Mouse (Mus musculus) ES-E14 (cell line): ENCODE measurements at regions not wholly inside any gene's neighbourhood (a gene's known extent, or its start where the extent isn't known, plus 50 kb on each side); places are given as distances from the start of the nearest gene placed in this dataset.

Experiments used
- DNase-seq: peaks from one replicate; pipeline ENCODE4 v3.0.0-alpha.2; 2013; ENCODE audit warnings: low read depth, low spot score
- H3K27ac ChIP-seq: 2 replicates; pipeline ENCODE4 v1.5.1; 2012; ENCODE audit warnings: low read depth, mild to moderate bottlenecking, low read length, moderate library complexity, mixed read lengths; ENCODE audit not compliant: poor library complexity, insufficient read depth, severe bottlenecking
- H3K36me3 ChIP-seq: 2 replicates; pipeline ENCODE4 v1.6.1; 2012; ENCODE audit warnings: mild to moderate bottlenecking, low read length, moderate library complexity, mixed read lengths; ENCODE audit not compliant: control insufficient read depth, poor library complexity, insufficient read depth, severe bottlenecking
- H3K4me1 ChIP-seq, 2 experiments: fragments of 150-350 bp in 1 of 2; sonication (generic) in 1 of 2; 2 replicates each; pipeline ENCODE4 v1.6.1; 2012; ENCODE audit warnings: low read length in 2 of 2, mild to moderate bottlenecking in 1 of 2, mixed read lengths in 1 of 2; ENCODE audit not compliant: control insufficient read depth in 2 of 2, insufficient read depth in 2 of 2, poor library complexity in 1 of 2
- H3K4me3 ChIP-seq, 2 experiments: fragments of 150-350 bp in 1 of 2; sonication (generic) in 1 of 2; 2 replicates each; pipeline ENCODE4 v1.5.1; 2012; ENCODE audit warnings: low read length in 2 of 2, low read depth in 1 of 2, mild to moderate bottlenecking in 1 of 2, mixed read lengths in 1 of 2; ENCODE audit not compliant: insufficient read depth in 1 of 2, poor library complexity in 1 of 2, severe bottlenecking in 1 of 2
- H3K9ac ChIP-seq: 2 replicates; pipeline ENCODE4 v1.6.1; 2012; ENCODE audit warnings: low read depth, mild to moderate bottlenecking, low read length, mixed read lengths; ENCODE audit not compliant: poor library complexity, insufficient read depth, severe bottlenecking
- H3K9me3 ChIP-seq: fragments of 150-350 bp; sonication (generic); 2 replicates; pipeline ENCODE4 v1.6.1; 2012; ENCODE audit warnings: low read depth, mild to moderate bottlenecking, low read length; ENCODE audit not compliant: control insufficient read depth, insufficient read depth
- CHD2 ChIP-seq: IDR thresholded peaks from 2 replicates; pipeline ENCODE4 v1.6.1; 2014; ENCODE audit warnings: mild to moderate bottlenecking, low read depth, low read length, inconsistent platforms
- HCFC1 ChIP-seq: IDR thresholded peaks from 2 replicates; pipeline ENCODE4 v1.6.1; 2012; ENCODE audit warnings: low read length, inconsistent platforms, borderline replicate concordance; ENCODE audit not compliant: insufficient read depth
- MAFK ChIP-seq: IDR thresholded peaks from 2 replicates; pipeline ENCODE4 v1.6.1; 2014; ENCODE audit warnings: mild to moderate bottlenecking, low read depth, low read length, inconsistent platforms; ENCODE audit not compliant: insufficient read depth
- ZC3H11A ChIP-seq: IDR thresholded peaks from 2 replicates; pipeline ENCODE4 v1.6.1; 2012; ENCODE audit warnings: low read depth, mild to moderate bottlenecking, inconsistent platforms, low read length, borderline replicate concordance
- ZNF384 ChIP-seq: IDR thresholded peaks from 2 replicates; pipeline ENCODE4 v1.6.1; 2012; ENCODE audit warnings: low read depth, low read length, inconsistent platforms
- in situ Hi-C, 2 experiments: fragments of 600-800 bp; cut with MboI; formaldehyde crosslinking; loops; one replicate each; pipeline ENCODE4 v1.15.1; 2025; ENCODE audit warnings: low sequenced_read_pairs in 2 of 2, inconsistent platforms in 1 of 2; ENCODE audit not compliant: unreplicated experiment in 2 of 2

GRCm38 (mm10) chr5:128488872-128489580 lies 56.1 kb upstream of the Tmem132d start:
- H3K4me1 ChIP-seq: peaks cover 0 to 12% of the 10 kb centered on the region in 2 experiments; a peak in 2 of 4 replicates
- no peak for TF ChIP-seq HCFC1
- TF ChIP-seq ZC3H11A: no peak
- no peak for TF ChIP-seq ZNF384
- no peak for TF ChIP-seq CHD2
- no peak for TF ChIP-seq MAFK

DNA sequence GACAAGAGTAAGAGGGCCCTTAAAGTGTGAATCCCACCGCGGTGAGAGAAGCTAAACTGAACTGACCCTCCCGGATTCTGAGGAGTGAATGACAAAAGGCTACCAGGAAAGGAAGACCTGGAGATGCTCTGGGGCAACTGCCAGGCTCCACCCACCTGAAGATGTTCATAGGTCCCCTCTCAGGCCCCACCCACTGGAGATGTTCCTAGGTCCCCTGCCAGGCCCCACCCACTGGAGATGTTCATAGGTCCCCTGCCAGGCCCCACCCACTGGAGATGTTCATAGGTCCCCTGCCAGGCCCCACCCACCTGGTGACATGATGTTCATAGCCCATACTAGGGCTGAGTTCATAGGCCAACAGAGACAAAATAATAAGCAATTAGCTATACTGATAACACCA lies 54.5 kb upstream of the Tmem132d start:
- TF ChIP-seq CHD2: no peak
- TF ChIP-seq ZC3H11A: no peak
- TF ChIP-seq MAFK: no peak
- no peak for TF ChIP-seq HCFC1
- TF ChIP-seq ZNF384: no peak
- H3K27ac ChIP-seq: no peak overlapping the region

More at GRCm38 (mm10) chr5:128488872-128489580, 56.1 kb upstream of the Tmem132d start:
- Histone ChIP-seq H3K27ac (no peak overlapping the region), H3K9me3 (no peaks in the 10 kb centered on the region), H3K9ac (no peak overlapping the region), H3K36me3 (no peaks in the 10 kb centered on the region), H3K4me3 (no peak overlapping the region)
- no peak for DNase-seq
- in situ Hi-C loops: no loop called here

GRCm38 (mm10) chr5:128484116-128484515 lies 51.2 kb upstream of the Tmem132d start:
- H3K4me3 ChIP-seq: no peak overlapping the region
- TF ChIP-seq ZNF384: no peak; the same call in 1 of the 2 replicates
- TF ChIP-seq HCFC1: no peak
- no peak for TF ChIP-seq ZC3H11A
- TF ChIP-seq CHD2: no peak
- no peak for TF ChIP-seq MAFK
- no peaks in the 10 kb centered on the region for H3K9me3 ChIP-seq
- DNase-seq: no peak
- in situ Hi-C loops: no loop called here
- no peaks in the 10 kb centered on the region for H3K36me3 ChIP-seq
- peaks cover 2 to 23% of the 10 kb centered on the region in 2 experiments; a peak in 2 of 4 replicates for H3K4me1 ChIP-seq
- H3K27ac ChIP-seq: no peak overlapping the region
- no peak overlapping the region for H3K9ac ChIP-seq

More for the DNA sequence above, 54.5 kb upstream of the Tmem132d start:
- Histone ChIP-seq H3K9me3 (no peaks in the 10 kb centered on the region), H3K9ac (no peak overlapping the region), H3K4me3 (no peak overlapping the region), H3K4me1 (peaks cover 2 to 16% of the 10 kb centered on the region in 2 experiments; a peak in 2 of 4 replicates), H3K36me3 (no peaks in the 10 kb centered on the region)
- in situ Hi-C loops: no loop called here
- no peak for DNase-seq

DNA sequence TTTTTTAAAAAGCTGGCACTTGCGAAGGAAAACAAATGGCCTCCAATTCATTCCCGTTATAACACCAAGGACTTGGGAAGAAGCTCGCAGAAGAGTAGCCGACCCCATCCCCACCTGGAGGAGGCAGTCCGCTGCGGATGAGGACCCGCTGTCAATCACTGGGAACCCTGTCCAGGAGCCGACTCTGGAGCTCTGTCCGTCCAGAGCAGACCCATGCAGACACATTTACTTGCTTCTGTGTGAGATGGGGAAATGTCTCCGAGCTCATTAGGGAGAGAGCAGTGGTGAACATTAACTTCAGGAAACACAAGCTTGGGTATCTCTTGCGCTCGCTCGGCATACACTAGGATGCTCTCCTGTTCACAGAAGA lies 50.5 kb upstream of the Tmem132d start:
- no peak for DNase-seq
- Histone ChIP-seq H3K4me3 (peak overlapping the region; percentile 43 to 49; a peak in 3 of 4 replicates), H3K36me3 (no peaks in the 10 kb centered on the region), H3K9me3 (no peaks in the 10 kb centered on the region), H3K27ac (no peak overlapping the region), H3K4me1 (peaks cover 2 to 23% of the 10 kb centered on the region in 2 experiments; a peak in 2 of 4 replicates), H3K9ac (no peak overlapping the region)
- in situ Hi-C loops: no loop called here
- no peak for TF ChIP-seq CHD2
- no peak for TF ChIP-seq MAFK
- no peak for TF ChIP-seq HCFC1
- no peak for TF ChIP-seq ZC3H11A
- TF ChIP-seq ZNF384: no peak
